Mouse (Mus musculus): Measurements from ENCODE around the gene Dcaf11. TPM values are rescaled to one million over a fixed set of nuclear protein-coding genes. Genes with fewer than 3 reads are reported as not detected.
A peak's percentile ranks its signal among the peaks of the same experiment; 100 is the strongest.

The Dcaf11 gene
- polyA plus RNA-seq, 1 experiment from 2014 or later: 105 TPM

DNA sequence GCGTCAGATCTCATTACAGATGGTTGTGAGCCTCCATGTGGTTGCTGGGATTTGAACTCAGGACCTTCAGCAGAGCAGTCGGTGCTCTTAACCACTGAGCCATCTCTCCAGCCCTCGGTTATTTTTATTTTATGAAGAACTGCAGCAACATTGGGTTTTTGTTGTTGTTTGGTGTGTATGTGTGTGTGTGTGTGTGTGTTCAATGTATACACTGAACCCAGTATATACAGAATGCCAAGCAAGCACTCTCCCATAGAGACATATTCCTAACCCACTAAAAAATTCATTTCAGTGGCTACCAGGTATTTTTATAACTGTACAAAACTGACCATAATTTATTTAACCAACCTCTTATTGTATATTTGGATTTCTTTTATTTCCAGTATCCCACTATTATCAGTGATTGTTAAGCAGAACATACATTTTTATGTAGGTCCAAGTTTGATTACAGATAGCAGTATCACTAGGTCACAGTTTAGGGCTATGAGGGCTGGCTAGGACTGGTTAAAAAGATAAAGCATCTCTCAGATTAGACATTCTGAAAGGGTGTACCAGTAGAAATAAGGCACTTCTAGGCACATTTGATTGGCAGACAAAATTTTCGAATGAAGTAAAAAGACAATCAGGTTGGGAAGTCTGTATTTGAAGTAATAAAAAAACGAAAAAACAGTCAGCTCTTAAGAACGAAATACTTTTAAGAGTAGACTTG, 912 bp upstream of the Dcaf11 start:
- peak overlapping the region; percentile 61; the same call in 1 of the 2 replicates for H3K9ac ChIP-seq
- peaks cover 8% of the 10 kb centered on the region for H3K36me3 ChIP-seq
- H3K4me2 ChIP-seq (replicated peaks): peak overlapping the region; percentile 79
- WGBS: 62% methylated on average over 6 of the region's 6 CpGs
- no peaks in the 10 kb centered on the region for H3K27me3 ChIP-seq (replicated peaks)
- H3K9me3 ChIP-seq: no peaks in the 10 kb centered on the region
- H3K4me3 ChIP-seq: no peak overlapping the region; the same call in 1 of the 2 replicates
- no peak for ATAC-seq (ENCODE audit: low FRiP score, low read depth)
- H3K27ac ChIP-seq: no peak overlapping the region
- H3K4me1 ChIP-seq: peaks cover 14% of the 10 kb centered on the region

DNA sequence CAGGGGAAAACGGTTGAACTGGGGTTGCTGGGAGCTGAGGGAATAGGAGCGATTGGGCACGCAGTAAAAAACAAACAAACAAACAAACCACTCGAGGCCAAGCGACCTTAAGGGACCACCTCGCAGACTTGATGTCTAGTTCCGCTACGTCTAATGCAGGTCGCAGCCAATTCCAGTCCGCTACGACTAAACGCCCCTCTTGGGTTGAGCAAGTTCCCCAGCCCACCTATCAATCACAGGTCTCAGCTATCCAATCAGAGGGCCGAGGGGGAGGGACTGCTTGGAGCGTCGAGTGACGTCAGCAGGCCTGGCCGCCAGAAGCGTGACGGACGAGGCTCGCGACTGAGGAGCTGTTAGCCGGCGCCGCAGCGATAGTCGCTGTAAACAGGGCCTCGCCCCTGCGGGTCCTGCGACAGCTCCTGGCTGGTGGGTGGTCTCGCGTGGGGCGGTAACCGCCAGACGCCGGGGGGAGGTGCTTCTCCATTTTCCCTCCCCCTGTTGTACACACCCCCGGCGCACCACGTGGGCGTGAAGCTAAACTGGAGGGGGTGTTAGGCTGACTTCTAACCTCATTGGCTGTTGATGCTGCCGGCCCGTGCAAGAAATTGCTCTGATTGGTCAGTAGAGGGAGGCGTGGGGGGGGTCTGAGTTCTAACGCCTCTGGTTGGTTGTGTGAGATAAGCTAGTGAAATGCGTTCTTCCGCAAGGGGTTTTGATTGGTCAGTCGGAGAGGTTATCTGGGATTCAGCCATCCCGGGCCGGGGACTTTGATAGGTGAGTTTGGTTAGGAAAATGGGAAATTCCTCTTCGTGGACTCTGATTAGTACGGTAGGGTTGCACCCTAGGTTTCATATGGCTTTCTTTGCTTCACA, 632 bp downstream of the Dcaf11 start, which contains the start of gene A730061H03Rik:
Gene A730061H03Rik, minus strand, starts transcription at position 205 of the 872 bp plus-strand sequence.
- Histone ChIP-seq H3K9me3 (no peaks in the 10 kb centered on the region), H3K4me2 (replicated peaks) (peak within 1 kb of the TSS; percentile 79), H3K27ac (peak within 1 kb of the TSS; percentile 90), H3K27me3 (replicated peaks) (no peaks in the 10 kb centered on the region), H3K4me1 (peaks cover 14% of the 10 kb centered on the region), H3K36me3 (peaks cover 23% of the 10 kb centered on the region), H3K9ac (peak within 1 kb of the TSS; percentile 61), H3K4me3 (peak within 1 kb of the TSS; percentile 62)
- WGBS: under 1% methylated on average over 51 of the region's 51 CpGs
- peak; percentile 98 for ATAC-seq (ENCODE audit: low FRiP score, low read depth)

DNA sequence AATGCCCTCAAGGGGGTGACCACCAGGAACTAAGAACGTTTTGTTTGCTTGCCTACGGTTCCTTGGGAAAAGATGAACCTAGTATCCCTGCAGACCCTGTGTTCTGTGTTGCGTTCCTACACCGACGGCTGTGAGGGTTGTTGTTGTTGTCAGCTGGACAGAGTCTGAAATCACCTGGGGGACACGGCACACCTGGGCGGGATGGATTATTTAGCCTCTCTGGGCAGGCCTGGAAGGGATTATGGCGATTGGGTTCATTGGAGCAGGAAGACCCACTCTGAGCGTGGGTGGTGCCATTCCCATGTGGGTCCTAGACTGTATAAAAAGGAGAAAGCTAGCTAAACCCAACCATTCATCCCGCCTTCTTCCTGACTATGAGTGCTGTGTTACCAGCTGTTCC, 2.1 kb downstream of the Dcaf11 start:
- H3K27ac ChIP-seq: no peak overlapping the region
- H3K9me3 ChIP-seq: no peaks in the 10 kb centered on the region
- peak overlapping the region; percentile 79 for H3K4me2 ChIP-seq (replicated peaks)
- peaks cover 37% of the 10 kb centered on the region for H3K36me3 ChIP-seq
- H3K9ac ChIP-seq: no peak overlapping the region
- no peak overlapping the region for H3K4me3 ChIP-seq
- no peaks in the 10 kb centered on the region for H3K27me3 ChIP-seq (replicated peaks)
- H3K4me1 ChIP-seq: peaks cover 14% of the 10 kb centered on the region
- 88% methylated on average over 10 of the region's 10 CpGs for WGBS
- ATAC-seq (ENCODE audit: low FRiP score, low read depth): no peak

DNA sequence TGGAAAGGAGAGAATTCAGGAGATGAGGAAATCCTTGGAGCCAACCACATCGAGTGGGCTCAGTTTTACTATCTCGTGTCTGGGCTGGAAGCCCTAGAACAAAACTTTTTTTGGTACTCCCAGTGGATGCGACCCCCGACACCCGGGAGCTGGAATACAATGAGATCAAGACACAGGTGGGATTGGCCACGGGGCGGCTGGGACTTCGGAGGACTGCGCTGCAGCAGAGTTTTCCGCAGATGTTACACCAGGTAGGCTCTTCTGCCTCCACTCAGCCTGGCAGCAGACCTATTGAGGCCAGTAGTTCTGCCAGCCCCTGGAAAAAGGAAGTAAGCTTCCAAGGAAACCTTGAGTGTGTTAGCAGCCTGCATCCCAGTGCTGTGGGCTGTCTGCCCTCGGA, 3.4 kb downstream of the Dcaf11 start:
- Histone ChIP-seq H3K4me2 (replicated peaks) (no peak overlapping the region), H3K27ac (no peak overlapping the region), H3K27me3 (replicated peaks) (no peaks in the 10 kb centered on the region), H3K4me3 (no peak overlapping the region), H3K36me3 (peaks cover 49% of the 10 kb centered on the region), H3K9me3 (no peaks in the 10 kb centered on the region), H3K4me1 (peaks cover 14% of the 10 kb centered on the region), H3K9ac (no peak overlapping the region)
- no peak for ATAC-seq (ENCODE audit: low FRiP score, low read depth)
- 93% methylated on average over 11 of the region's 11 CpGs for WGBS

DNA sequence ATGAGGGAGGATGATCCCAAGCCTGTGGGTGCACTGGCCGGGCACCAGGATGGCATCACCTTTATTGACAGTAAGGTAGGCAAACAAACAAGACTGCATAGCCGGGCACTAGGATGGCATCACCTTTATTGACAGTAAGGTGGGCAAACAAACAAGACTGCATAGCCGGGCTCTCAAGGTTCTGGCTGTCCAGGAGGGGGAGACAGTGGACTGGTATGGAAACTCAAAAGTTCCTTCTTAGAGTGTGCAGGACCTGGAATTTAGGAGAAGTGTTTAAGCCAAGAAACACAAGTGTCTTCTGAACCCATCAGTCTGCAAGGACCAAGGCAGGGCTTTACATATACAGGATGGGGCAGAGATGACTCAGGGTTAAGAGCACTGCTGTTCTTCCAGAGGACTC, 5.9 kb downstream of the Dcaf11 start:
- ATAC-seq (ENCODE audit: low FRiP score, low read depth): no peak
- Histone ChIP-seq H3K36me3 (peaks cover 63% of the 10 kb centered on the region), H3K27ac (no peak overlapping the region), H3K9ac (no peak overlapping the region), H3K4me1 (peaks cover 14% of the 10 kb centered on the region), H3K4me2 (replicated peaks) (no peak overlapping the region), H3K4me3 (no peak overlapping the region), H3K27me3 (replicated peaks) (no peaks in the 10 kb centered on the region), H3K9me3 (no peaks in the 10 kb centered on the region)
- 79% methylated on average over 3 of the region's 3 CpGs for WGBS

DNA sequence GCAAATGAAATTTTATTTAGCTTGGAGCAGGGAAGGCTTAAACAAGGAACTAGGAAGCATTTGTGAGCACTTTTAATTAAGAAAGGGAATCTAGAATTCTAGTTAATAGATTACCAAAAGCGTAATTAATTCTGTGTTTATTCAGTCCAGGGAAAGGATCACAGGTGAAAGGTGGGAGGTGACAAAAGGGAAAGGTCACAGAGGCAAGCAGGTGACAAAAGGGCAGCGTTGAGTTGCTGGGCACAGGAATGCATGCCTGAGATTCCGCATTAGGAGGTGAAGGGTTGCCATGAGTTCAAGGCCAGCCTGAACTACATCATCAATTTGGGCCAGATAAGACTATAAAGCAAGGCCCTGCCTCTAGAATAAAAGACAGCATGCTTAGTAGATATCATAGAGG, 7.7 kb downstream of the Dcaf11 start:
- no peak overlapping the region for H3K9ac ChIP-seq
- WGBS: 86% methylated on average over 3 of the region's 3 CpGs
- no peaks in the 10 kb centered on the region for H3K27me3 ChIP-seq (replicated peaks)
- no peak for ATAC-seq (ENCODE audit: low FRiP score, low read depth)
- no peaks in the 10 kb centered on the region for H3K4me1 ChIP-seq
- no peaks in the 10 kb centered on the region for H3K9me3 ChIP-seq
- H3K4me3 ChIP-seq: no peak overlapping the region
- H3K27ac ChIP-seq: no peak overlapping the region
- H3K36me3 ChIP-seq: peaks cover 66% of the 10 kb centered on the region
- H3K4me2 ChIP-seq (replicated peaks): no peak overlapping the region

DNA sequence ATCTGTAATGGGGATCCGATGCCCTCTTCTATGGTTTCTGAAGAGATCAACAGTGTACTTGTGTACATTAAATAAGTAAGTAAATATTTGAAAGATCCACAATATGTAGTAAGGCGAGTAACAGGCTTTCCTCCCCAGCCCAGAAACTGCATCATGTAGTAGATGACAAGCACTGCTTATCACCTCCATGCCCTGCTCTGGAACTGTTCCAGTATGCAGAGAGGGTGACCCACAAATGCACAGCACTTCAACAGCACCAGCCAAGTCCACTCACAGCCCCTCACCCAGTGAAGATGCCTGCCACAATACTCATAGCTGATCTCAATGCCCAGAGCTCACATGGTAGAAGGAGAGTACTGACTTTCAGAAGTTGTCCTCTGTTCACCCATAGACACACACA, 10.8 kb downstream of the Dcaf11 start:
- H3K36me3 ChIP-seq: peaks cover 41% of the 10 kb centered on the region
- H3K27ac ChIP-seq: no peak overlapping the region
- no peak for ATAC-seq (ENCODE audit: low FRiP score, low read depth)

DNA sequence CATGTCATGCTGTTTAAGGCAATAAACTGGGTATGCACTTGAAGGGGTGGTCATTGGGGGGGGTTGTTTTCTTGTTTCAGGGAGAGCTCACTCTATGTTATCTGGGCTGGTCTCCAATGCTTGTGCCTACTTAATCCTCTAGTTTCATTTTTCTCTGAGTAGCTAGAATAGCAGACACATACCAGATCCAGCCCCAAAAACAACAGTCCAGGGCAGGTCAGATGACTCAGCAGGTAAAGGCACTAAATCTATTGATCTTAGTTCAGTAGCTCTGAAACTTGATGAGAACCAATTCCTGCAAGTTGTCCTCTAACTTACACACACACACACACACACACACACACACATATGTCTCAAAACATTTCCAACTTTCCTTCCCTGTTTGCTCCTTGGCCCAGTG, 12.0 kb downstream of the Dcaf11 start:
- peaks cover 29% of the 10 kb centered on the region for H3K36me3 ChIP-seq
- H3K4me3 ChIP-seq: no peak overlapping the region
- no peaks in the 10 kb centered on the region for H3K9me3 ChIP-seq
- no peak overlapping the region for H3K27ac ChIP-seq
- H3K27me3 ChIP-seq (replicated peaks): no peaks in the 10 kb centered on the region
- no peak overlapping the region for H3K9ac ChIP-seq
- no peak overlapping the region for H3K4me2 ChIP-seq (replicated peaks)
- no peaks in the 10 kb centered on the region for H3K4me1 ChIP-seq
- ATAC-seq (ENCODE audit: low FRiP score, low read depth): no peak

More for the DNA sequence above, 10.8 kb downstream of the Dcaf11 start:
- Histone ChIP-seq H3K27me3 (replicated peaks) (no peaks in the 10 kb centered on the region), H3K4me2 (replicated peaks) (no peak overlapping the region), H3K9ac (no peak overlapping the region), H3K4me1 (no peaks in the 10 kb centered on the region), H3K9me3 (no peaks in the 10 kb centered on the region), H3K4me3 (no peak overlapping the region)
- 88% methylated on average over 2 of the region's 2 CpGs for WGBS

DNA sequence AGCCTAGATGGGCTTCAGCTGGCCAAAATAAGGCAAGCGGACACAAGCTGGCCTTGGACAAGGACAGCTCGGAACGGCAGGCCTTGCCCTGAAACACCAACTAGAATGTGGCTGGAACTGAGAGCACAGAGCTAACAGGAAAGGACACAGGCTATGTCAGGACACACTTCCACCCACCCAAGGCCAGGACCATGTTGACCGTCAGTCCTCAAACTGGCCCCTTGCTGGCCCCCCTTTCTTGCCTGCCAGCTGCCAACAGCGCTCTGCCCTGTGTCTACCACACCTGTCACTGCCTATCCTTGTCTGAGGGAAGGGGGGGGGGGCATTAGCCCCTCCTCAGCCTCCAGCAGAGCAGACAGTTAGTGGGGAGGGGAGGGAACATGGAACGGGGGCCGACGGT, 15.5 kb downstream of the Dcaf11 start, which contains the start of gene Fitm1:
Gene Fitm1, plus strand, starts transcription at position 316 of the 400 bp plus-strand sequence.
- 87% methylated on average over 8 of the region's 8 CpGs for WGBS
- Histone ChIP-seq H3K27ac (no peak within 1 kb of the TSS), H3K4me3 (no peak within 1 kb of the TSS), H3K27me3 (replicated peaks) (no peaks in the 10 kb centered on the region), H3K9me3 (no peaks in the 10 kb centered on the region), H3K36me3 (peaks cover 9% of the 10 kb centered on the region; the same call in 1 of the 2 replicates), H3K4me2 (replicated peaks) (no peak within 1 kb of the TSS), H3K4me1 (no peaks in the 10 kb centered on the region), H3K9ac (no peak within 1 kb of the TSS)
- ATAC-seq (ENCODE audit: low FRiP score, low read depth): no peak

DNA sequence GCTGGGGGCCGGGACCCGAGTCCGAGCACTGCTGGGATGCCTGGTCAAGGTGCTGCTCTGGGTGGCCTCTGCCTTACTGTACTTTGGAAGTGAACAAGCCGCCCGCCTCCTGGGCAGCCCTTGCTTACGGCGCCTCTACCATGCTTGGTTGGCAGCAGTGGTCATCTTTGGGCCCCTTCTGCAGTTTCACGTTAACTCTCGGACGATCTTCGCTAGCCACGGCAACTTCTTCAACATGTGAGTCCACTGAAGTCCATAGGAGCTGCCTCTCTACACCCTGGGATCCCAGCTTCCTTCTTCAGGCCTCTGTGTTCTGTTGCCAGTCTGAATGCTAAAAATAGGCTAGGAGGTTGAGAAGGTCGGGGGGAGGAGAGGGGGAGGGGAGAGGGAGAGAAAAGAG, 15.9 kb downstream of the Dcaf11 start:
- no peak overlapping the region for H3K9ac ChIP-seq
- H3K4me1 ChIP-seq: no peaks in the 10 kb centered on the region
- no peaks in the 10 kb centered on the region for H3K9me3 ChIP-seq
- WGBS: 81% methylated on average over 13 of the region's 13 CpGs
- ATAC-seq (ENCODE audit: low FRiP score, low read depth): no peak
- H3K36me3 ChIP-seq: peaks cover 11% of the 10 kb centered on the region
- H3K27me3 ChIP-seq (replicated peaks): no peaks in the 10 kb centered on the region
- no peak overlapping the region for H3K4me3 ChIP-seq
- H3K27ac ChIP-seq: no peak overlapping the region
- H3K4me2 ChIP-seq (replicated peaks): no peak overlapping the region

DNA sequence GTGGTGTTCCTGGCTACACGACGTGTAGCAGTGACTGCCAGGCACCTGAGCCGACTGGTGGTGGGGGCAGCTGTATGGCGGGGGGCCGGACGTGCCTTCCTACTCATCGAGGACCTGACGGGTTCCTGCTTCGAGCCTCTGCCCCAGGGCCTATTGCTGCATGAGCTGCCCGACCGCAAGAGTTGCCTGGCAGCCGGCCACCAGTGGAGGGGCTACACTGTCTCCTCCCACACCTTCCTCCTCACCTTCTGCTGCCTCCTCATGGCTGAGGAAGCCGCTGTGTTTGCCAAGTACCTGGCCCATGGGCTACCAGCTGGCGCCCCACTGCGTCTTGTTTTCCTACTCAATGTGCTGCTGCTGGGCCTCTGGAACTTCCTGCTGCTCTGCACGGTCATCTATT, 16.6 kb downstream of the Dcaf11 start:
- H3K9me3 ChIP-seq: no peaks in the 10 kb centered on the region
- no peak for ATAC-seq (ENCODE audit: low FRiP score, low read depth)
- WGBS: 86% methylated on average over 16 of the region's 16 CpGs
- no peak overlapping the region for H3K4me3 ChIP-seq
- no peak overlapping the region for H3K4me2 ChIP-seq (replicated peaks)
- H3K27ac ChIP-seq: no peak overlapping the region
- H3K36me3 ChIP-seq: peaks cover 15% of the 10 kb centered on the region
- H3K9ac ChIP-seq: no peak overlapping the region
- H3K27me3 ChIP-seq (replicated peaks): no peaks in the 10 kb centered on the region
- H3K4me1 ChIP-seq: no peaks in the 10 kb centered on the region

DNA sequence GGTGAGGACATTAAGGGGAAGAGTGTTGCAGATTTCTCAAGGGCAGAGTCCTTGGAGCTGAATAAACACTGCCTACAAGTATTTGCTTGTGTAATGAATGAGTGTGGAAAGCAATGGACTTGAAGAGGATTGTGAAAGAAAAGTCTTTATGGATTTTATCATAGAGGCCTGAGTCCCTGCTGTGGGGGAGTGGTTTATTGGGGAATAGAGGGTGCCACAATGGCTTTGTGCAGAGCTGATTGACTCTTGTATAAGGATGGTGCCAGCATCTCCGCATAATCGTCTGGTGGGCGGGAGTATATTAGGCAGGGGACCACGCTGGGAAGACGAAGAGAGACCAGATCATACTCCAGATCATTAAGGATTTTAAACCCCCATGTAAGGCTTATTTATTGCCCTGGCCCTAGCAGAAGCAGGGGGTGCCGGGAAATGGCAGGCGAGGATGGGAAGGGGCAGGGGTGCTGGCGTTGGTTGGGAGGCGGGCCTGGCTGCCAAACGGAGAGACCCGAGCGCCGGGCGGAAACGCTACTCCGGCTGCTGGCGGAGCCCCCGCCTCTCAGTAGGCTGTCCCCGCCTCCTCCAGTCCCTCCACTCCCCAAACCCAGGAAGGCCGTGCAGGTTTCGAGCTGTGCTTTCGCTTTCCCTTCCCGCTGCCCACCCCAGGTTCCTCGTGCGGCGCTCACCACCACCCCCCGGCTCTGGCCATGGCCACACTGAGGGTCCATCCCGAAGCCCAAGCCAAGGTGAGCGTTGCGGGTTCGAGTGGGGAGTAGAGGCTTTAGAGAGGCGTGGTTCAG, 18.3 kb downstream of the Dcaf11 start, which contains the start of gene Psme1:
Gene Psme1, plus strand, starts transcription at position 253 of the 797 bp plus-strand sequence.
- Histone ChIP-seq H3K4me1 (no peaks in the 10 kb centered on the region), H3K36me3 (peaks cover 20% of the 10 kb centered on the region), H3K27me3 (replicated peaks) (no peaks in the 10 kb centered on the region), H3K27ac (peak within 1 kb of the TSS; percentile 71), H3K4me2 (replicated peaks) (peak within 1 kb of the TSS; percentile 90), H3K4me3 (peak within 1 kb of the TSS; percentile 73), H3K9me3 (no peaks in the 10 kb centered on the region), H3K9ac (peak within 1 kb of the TSS; percentile 81)
- peak; percentile 87 for ATAC-seq (ENCODE audit: low FRiP score, low read depth)
- WGBS: 1% methylated on average over 32 of the region's 32 CpGs
